Mouse (Mus musculus): Measurements from ENCODE around the gene Arid3a.

DNA sequence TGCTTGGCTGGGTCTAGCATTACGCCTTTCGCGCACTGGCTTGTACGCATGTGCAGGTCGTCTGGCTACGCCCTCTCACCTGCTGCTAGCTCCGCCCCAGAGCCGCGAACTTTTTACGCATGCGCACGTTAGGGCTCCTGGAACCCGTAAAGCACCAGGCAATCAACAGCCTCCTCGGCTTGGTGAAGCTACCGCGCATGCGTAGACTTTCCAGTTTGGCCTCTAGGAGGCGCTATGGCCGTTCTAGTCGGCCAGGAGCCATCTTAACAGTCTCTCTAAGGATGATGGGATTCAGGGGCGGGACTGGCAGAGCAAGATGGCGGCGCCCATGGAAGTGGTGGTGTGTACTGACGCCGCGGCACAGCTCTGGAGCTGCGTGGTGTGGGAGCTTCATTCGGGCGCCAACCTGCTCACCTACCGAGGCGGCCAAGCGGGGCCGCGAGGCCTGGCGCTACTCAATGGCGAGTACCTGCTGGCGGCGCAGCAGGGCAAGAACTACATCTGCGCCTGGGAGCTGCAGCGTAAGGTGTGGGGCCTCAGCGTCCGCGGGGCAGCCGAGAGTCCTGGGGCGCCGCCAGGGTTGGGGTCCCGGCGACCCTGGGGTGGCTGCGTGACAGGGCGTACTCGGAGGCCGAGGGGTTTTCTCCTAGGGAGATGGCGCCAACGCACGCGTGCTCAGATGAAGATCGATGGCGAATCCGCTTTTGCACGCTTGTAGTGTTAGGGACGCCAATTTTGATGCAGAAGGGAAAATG lies 33.2 kb downstream of the Arid3a start, which contains the start of gene Wdr18:
- TF ChIP-seq POLR2A (IDR thresholded peaks at IDR 0.05; ENCODE audit: borderline replicate concordance, low read depth, low read length) (no peak), CTCF (IDR thresholded peaks at IDR 0.05; ENCODE audit: low read depth, low read length) (peak; percentile 52; the same call in 1 of the 2 replicates)

All from bone marrow macrophage, adult 2 months (primary cell).